Mouse (Mus musculus) small intestine, adult 2 months (tissue): ENCODE results near the gene Nfasc.

Experiments used
- CTCF ChIP-seq: fragments of 200-500 bp; IDR thresholded peaks from 2 replicates; pipeline ENCODE4 v1.5.1; 2012; ENCODE audit warnings: low read depth, mild to moderate bottlenecking, control low read depth, inconsistent platforms, low read length, moderate library complexity, mixed read lengths; ENCODE audit not compliant: insufficient replicate concordance, insufficient read length; ENCODE audit errors: extremely low read depth
- POLR2A ChIP-seq: fragments of 200-500 bp; IDR thresholded peaks from 2 replicates; pipeline ENCODE4 v1.6.1; 2012; ENCODE audit warnings: low read depth, mild to moderate bottlenecking, control low read depth, inconsistent platforms, low read length, moderate library complexity

GRCm38 (mm10) chr1:132650680-132651079, 90.9 kb downstream of the Nfasc start:
- TF ChIP-seq CTCF = no peak
- no peak for TF ChIP-seq POLR2A
